Mouse (Mus musculus): ENCODE data around the gene Sipa1l1.

GRCm38 (mm10) chr12:82165651-82166050 is 3.5 kb upstream of the Sipa1l1 start:
- no peak for TF ChIP-seq CTCF (IDR thresholded peaks at IDR 0.05; ENCODE audit: control insufficient read depth, insufficient read depth, insufficient read length)
- TF ChIP-seq MAX (IDR thresholded peaks at IDR 0.05): no peak
- TF ChIP-seq USF1 (IDR thresholded peaks at IDR 0.05; ENCODE audit: low read depth): no peak
- TF ChIP-seq MYOD1 (IDR thresholded peaks at IDR 0.05; ENCODE audit: control insufficient read depth, insufficient read length, low read depth): no peak
- TF ChIP-seq FOSL1 (IDR thresholded peaks at IDR 0.05; ENCODE audit: insufficient read depth, low read length, poor library complexity, severe bottlenecking): no peak
- TF ChIP-seq CEBPB (IDR thresholded peaks at IDR 0.05; ENCODE audit: low read depth): no peak
